Mouse (Mus musculus): ENCODE results near the gene Ephx4.

DNA sequence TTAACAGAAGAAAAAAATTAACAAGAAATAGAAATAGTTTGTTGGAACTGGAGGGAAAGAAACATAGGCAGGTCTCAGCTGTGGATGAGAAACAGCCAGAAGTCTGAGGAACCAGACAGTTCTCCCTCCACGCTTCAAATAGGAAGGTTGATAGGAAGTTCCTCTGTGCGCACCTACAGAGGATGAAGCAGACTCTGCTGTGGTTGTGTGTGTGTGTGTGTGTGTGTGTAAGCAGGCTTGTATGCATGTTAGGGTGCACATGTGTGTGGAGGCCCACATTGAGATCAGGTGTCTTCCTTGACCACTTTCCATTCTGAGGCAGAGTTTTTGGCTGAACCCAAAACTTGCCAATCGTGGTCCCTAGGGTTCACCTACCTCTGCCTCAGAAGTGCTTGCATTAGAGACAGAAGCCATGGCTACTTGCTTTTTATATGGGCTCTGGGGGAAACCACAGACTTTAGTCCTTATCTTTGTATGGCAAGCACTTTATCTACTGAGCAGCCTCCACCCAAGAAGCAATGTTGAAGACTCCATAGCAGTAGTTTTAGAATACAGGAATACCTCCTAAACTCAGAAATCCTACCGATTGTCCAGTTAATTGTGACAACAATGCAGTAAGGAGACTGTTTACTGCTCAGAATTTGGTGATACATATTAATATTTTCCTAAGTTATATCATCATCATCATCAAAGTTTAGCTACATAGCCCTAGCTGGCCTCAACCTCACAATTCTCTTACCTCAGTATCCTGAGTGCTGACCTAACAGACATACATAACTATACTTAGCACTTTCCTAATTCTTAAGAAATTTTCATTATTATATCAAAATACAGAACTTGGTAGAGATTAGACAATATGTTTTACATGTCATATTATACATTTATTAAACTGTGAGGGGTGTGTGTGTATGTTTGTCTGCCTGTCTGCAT lies 59.9 kb downstream of the Ephx4 start:
- TF ChIP-seq CTCF (IDR thresholded peaks at IDR 0.05; ENCODE audit: extremely low read depth, insufficient read depth, insufficient read length, insufficient replicate concordance) (no peak), POLR2A (IDR thresholded peaks at IDR 0.05; ENCODE audit: low read depth, low read length) (no peak)

All from spleen, adult 2 months (tissue).